Mouse (Mus musculus) frontal cortex, postnatal 36 days (tissue): ENCODE measurements around the gene Bckdha.

Experiments used
- DNase-seq, 2 experiments: peaks; one replicate each; pipeline ENCODE4 v3.0.0; 2022; ENCODE audit warnings: low spot score in 2 of 2

Gene Bckdha

DNA sequence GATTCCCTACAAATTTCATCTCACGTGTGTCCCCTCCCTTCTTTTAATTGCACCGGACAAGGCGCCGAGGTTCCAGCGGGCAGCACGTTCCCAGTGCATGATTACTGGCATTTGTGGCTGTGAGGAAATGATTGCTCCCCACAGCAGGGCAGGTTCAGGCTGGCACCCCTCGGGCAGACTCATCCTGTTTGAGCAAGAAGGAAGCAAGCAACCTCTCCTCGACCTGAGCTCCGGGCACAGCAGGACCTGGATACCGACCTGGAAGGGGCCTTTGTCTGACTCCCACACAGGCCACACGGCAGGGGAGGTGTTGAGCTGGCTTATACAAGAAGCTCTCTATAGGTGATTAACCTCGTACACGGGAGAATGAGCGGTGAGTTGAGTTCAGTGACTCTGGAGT lies 13.7 kb downstream of the Bckdha start:
- no peak for DNase-seq

DNA sequence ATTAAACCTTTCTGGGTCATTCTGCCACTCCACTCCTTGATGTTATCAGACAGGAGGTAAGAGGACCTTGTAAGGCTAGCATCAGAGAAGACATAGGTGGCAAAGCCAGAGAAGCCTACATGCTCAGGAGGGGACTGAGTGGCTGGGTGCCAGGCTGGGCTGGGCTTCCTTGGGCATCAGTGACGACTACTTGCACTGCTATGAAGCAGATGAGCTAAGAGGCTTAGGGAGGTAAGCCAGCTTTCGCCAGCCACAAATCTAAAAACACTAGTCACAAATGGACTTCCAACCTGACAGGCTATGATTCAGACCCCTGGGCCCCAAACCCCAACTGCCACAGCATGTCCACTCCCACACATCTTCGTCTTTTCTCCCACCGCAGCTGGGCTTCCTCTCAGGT lies 14.2 kb downstream of the Bckdha start:
- no peak for DNase-seq

DNA sequence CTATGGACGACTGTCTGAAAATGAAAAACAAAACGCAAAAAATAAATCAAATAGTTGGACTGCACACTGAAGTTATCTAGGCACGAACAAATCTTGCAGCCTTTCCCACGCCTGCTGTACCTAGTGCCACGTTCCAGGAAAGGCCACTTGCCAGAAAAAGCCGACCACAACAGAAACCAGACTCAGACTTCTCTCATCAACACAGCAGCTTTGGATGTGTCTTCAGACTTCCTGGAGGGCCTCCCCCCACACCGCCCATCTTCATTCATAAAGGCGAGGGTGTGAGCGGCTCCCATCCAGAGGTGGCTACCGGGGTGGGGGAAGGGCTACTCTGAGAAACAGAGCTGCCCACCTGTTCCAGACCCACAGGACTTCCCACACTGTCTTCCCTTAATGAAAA lies 14.6 kb downstream of the Bckdha start:
- DNase-seq, result no peak

DNA sequence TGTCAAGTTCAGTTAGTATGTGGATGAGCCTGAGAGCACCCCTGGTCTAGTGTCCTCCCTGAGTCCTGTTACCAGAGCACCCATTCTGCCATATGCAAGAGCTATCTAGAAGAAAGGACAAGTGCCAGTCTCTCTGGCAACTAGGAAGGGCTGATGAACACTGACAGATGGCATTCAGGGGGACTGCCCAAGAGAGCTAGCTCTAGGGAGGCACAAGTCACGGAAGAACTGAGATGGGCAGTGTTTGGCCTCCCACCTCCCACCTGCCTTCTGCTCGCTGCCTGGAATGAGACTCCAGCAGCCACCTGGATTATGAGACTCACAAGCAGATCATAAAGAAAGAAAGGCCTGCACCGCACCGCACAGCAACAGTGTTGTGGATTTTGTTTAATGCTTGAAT lies 19.0 kb downstream of the Bckdha start:
- peak in 1 of 2 experiments; percentile 65 for DNase-seq

DNA sequence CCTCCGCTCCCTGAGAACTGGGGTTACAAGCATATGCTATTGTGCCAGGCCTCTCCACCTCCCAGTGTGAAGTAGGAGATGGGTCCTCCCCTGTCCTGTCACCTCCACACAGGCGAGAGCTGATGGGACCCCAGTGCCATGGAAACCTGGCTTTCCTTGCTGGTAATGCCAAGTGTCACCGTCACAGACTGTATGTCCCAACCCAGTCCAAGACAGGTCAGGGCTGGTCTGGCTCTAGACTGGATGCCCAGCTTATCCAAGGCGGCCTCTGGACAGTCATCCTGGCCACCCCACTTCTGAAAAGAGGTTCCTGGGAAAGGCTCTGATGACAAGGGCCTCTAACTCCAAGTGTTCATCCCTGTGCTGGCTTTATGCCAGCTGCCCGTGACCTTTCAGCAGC lies 21.7 kb downstream of the Bckdha start:
- DNase-seq, result no peak

DNA sequence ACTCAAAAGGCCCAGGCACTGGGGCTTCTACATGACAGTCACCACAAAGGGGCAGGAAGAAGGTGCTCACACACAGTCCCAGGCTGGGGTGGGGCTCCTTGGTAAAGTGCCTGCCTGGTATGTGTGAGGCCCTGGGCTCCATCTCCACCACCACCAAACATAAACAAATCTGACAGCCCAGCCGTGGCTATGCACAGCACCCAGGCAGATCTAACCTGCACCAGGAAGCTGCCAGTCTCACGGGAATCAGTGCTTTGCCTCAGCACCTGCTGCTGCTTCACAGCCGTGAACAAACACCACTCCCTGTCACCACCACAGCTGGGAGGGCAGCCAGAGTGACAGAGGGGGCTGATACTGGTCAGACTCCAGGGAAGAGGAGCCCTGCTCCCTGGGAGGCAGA lies 22.4 kb downstream of the Bckdha start:
- DNase-seq, result no peak

DNA sequence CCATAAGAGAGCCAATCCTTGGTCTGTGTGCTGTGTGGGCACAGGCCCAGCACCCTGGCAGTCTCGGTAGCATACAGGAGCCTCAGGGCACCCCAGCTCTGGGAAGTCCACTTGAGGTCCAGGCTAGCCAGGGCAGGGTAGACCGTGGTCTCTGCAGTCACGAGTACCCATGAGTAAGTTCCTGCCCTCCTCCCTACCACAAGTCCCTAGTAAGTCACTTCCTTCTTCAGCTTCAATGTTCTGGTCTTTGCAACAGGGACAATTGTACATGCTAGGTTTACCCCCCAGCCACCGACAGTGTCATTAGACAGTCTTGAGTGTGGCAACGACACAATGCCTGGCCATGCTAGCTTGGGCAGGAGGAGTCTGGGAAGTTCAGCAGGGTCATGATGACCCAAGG lies 26.1 kb downstream of the Bckdha start:
- DNase-seq, result no peak

DNA sequence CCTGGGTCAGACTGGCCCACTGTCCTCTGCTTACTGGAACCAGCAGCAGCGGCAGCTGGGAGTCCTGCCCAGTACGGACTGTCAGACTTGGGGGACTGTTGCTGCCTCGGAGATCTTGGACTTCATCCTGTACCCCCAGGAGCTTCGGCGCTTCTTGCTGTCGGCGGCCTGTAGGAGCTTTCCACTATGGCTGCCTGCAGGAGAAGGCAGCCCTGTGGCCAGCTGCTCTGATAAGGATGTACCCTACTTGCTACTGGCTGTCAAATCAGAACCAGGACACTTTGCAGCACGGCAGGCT lies 30.5 kb downstream of the Bckdha start:
- no peak for DNase-seq

DNA sequence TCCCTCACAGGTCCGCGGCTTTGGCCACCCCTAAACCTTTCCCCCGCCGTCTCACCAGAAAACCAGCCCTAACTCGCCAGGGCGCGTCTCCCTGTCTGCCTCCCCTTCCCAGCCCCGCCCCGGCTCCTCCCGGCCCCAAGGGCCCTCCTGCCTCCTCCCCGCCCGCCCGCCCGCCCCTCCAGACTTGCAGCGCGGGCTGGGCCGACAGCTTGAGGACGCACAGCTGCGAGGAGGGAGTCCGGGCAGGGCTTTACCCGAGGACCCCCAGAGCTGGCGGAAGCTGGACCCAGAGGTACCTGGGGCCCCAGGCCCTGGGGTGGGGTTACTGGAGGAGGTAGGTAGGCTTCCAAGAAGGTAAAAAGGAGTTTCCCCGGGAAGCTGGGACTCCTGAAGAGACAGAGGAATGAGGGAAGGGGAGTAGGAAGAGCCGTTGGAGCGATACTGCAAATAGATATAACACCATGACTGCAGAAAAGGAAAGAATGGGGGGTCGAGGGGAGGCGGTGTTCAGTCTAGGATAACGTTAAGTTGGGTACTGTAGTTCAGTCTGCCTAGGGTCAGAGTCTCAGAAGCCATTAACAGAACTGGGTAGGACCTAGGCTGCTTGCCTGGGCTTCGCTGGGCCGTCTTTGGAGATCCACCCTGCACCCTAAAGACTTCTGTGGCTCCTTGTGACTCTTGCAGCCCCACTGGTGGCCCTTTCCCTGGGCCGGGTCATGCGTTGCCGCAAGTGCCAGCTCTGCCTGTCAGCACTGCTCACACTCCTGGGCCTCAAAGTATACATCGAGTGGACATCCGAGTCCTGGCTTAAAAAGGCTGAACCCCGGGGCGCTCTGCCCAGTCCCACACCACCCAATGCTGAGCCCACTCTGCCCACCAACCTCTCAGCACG lies 31.1 kb downstream of the Bckdha start:
- DNase-seq, result no peak

DNA sequence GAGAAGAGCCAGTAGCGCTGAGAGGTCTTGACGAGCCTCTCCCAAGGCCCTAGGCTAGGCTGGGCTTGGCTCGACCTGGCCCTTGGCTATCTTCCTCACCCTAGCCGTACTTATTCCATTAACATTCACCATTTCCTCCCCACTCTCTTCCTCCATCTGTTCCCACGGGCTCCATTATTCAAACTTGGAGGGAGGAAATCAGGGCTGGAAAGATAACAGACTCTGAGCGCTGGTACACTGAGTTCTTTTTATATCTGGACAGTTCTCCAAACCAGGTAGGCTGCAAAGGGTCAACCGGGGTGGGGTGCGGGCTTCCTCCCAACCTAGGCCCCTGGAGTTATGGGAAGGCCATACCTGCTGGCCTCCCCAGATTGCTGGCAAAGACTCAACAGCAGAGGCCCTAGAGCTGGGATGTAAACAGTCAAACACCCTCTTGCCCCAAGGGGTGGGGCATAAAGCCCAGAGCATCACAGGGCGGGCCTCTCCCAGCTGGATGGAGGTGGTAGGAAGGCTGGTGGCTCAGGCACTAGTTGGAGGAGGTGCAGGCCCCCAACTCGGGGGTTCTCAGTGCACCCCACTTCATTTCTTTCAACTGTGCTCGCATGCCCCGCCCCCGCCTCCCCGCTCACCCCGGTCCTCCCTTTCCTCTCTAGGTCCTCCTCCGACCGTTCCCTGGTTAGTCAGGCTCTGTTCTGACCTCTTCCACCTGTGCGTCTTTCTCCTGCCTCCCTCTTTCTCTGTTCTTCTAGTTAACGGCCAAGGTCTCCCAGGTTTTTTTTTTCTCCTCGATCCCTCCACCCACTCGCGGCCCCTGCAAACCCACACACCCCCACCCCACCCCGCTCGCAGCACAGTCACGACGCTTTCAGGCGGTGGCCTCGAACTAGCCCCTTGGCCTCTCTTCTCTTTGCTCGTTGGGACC lies 32.0 kb downstream of the Bckdha start, which contains the start of gene B3gnt8:
B3gnt8 (plus strand) TSS at position 146 of the 922 bp plus-strand sequence.
- DNase-seq, result no peak

DNA sequence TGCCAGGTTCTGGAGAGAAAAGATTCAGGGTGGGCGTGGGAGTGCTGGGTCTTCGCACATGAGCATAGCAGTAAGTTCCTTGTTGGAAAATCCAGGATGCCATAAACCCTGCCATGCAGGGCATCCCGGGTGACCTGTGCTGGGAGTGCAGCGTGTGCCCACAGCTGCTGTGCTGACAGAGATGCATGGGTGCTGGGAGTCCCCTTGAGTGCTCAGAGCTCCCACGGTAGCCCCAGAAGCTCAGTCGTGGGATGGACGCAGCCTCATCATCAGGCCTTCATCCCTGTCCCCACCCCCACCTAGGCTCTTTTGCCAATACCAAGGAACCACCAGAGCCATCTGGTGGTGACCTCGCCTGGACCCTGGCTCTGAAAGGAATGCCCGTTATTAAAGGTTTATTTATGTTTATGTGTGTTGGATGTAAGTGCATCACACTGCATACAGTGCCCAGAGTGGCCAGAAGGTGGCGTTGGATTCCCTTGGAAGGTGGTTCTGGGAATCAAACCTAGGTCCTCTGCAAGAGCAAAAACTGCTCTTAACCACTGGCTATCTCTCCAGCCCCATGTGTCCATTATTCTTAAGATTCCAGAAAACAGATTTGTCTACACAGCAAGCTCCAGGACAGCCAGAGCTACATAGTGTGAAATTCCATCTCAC lies 33.1 kb downstream of the Bckdha start:
- DNase-seq, result no peak

DNA sequence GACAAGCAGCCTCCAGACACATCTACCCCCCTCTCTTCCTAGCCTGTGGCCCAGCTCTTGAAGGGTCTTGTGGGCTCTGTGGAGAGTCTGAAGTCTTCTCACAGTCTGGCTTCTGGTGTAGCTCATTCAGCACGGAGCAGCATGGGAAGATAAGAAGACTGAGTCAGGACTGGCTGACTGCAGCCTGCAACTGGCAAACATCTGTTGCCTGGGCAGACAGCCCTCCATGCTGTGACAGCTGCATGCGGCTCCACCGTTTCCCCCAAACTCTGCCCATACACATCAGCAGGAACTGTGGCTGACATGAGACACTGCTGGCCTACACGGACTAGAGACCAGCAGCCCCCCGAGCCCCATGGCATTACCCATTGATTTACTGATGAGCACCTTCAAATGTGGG lies 33.9 kb downstream of the Bckdha start:
- no peak for DNase-seq

DNA sequence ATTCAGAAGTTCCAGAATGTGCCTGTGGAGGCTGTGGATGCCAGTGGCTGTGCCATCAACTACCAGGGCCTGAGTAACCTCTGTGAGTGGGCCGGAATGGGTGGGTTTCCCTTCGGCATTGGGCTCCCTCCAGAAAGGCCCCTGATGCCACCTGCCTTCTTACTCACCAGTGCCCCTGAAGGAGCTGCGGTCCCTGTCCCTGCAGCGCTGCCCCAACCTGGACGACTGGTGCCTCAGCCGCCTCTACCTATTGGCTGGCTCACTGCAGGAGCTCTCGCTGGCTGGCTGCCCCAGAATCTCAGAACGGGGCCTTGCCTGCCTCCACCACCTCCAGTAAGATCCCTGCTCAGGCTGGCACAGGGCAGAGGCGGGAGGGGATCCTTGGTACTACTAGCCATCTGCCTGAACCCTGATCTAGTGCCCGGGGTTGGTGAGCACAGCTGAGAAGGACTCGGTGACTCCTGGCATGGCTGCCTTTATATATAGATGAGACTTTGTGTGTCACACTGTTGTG lies 34.9 kb downstream of the Bckdha start:
- DNase-seq, result no peak

DNA sequence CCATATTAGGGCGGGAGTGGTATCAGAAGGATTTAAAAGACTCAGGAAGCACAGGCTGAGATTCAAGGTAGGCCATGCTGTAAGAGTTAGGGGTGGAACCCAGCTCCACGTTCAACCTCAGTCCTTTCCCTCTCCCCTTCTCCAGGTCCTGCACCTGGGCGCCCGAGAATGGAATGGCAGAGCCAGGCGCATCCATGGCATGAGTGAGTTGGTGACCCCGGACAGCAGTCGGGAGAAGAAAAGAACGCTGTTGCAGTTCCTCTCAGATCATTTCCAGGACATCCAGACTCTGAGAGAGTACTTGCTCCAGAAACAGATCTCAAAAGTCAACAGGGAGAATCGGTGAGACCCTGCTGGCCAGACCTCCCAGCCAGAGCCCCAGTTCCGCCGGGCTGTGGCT lies 38.0 kb downstream of the Bckdha start:
- no peak for DNase-seq

DNA sequence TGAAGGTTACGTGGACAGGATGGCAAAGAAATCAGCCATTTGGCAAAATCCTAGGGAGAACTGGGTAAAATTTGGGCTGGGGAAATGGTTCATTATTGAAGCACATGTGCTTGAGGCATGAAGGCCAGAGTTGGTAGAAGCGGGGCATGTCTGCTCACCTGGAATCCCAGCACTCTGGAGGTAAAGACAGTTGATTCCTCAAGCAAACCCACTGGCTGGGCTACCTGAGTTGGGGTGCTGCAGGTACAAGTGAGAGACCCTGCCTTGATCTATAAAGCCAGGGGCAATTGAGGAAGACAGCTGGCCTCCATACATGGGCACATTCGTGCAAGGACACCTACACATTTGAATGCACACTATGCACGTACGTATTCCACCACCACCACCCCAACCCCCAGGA lies 38.7 kb downstream of the Bckdha start:
- DNase-seq, result no peak

DNA sequence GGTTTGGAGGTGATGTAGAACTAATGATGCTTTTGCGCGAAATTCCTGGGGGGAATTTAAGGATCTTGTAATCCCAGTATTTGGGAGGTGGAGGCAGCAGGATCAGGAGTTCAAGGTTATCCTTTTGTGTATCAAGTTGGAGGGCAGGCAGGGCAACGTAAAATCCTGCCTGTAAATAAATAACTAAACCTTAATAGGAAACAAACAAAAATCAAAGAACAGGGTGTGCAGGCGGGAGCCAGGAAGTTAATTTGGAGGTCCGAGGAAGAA lies 39.1 kb downstream of the Bckdha start:
- no peak for DNase-seq

DNA sequence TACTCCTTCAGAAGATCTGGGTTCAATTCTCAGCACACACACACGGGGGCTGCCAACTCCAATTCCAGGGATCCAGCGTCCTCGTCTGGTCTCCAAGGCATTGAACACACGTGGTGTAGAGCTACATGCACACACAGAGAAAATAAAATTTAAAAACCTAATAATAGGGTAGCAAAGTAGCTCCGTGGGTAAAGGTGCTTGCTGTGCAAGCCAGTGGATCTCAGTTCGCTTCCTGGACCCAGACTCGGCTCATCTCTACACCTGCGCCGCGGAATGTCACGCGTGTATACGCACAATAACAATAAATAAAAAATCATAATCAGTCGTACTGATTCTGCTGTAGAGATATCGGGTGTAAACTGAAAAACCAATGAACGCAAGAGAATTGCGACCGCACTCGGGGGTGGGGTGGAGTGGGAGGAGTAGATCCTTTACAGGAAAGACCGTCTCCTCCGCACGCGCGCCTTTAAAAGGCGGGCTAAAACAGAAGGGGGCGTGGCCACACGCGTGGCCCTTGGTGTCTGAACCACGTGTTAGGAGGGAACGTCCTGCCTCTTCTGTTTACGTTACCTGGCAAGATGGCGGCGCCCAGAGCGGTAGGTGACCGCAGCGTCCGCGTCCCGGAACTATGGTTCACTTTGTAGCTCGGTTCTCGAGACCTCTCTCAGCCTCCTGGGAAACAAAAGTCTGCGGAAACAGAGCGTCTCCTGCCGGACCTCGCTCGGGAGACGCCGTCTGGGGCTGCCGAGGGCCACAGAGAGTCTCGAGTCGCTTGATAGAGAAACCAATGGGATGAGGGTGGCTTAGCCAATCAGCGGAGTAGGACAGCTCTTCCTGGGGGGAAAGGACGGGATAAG lies 39.7 kb downstream of the Bckdha start, which contains the start of gene Dmac2:
Dmac2 (plus strand) TSS at position 550 of the 857 bp plus-strand sequence.
- peak; percentile 88 to 94 for DNase-seq

DNA sequence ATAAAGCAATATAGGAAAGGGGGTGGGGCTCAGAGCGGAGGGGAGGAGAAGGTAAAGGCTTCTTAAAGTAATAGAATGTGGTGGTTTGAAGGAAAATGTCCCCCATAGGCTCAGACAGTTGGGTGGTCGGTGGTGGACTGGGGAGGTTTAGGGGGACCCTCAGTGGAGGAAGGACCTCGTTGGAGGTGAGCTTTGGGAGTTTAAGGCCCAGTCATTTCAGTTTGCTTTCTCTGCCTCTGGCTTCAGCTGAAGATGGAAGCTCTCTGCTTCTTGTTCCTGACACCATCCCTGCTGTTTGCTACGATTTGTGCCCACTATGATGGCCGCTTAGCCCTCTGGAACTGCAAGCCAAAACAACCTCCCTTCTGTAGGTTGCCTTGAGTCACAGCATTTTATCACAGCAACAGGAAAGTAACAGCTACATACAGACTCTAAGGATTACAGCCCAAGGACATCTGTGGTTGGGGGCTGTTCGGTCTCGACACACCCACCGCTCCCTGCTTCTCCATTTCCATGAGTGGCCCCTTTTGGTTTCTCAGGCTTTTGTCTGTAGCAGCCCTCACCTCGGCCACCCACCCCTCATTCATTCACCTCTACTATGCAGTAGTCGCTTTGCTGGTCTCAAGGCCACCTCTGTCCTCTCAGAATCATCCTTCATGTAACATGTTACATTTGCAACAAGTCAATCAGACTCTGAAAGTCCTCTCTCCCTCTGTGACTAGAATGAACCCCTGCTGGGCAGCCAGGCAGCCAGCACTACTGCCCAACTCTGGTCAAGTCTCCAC lies 41.2 kb downstream of the Bckdha start:
- no peak for DNase-seq

DNA sequence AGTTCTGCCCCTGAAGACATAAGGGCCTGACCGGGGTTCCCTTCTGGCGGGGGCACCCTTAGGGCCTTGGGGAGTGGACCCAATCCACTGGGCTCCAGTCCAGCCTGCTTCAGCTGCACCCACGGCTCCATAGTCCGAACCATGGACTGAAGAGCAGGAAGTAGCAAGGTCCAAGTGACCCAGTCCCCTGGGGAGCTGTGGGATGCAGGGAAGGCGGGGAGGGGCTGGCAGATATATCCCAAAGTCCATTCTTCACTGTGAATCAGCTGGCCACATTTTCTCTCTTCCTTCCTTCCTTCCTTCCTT lies 43.1 kb downstream of the Bckdha start, which contains the start of gene Erich4:
Erich4 (minus strand) TSS at position 187 of the 306 bp plus-strand sequence.
- DNase-seq, result no peak

DNA sequence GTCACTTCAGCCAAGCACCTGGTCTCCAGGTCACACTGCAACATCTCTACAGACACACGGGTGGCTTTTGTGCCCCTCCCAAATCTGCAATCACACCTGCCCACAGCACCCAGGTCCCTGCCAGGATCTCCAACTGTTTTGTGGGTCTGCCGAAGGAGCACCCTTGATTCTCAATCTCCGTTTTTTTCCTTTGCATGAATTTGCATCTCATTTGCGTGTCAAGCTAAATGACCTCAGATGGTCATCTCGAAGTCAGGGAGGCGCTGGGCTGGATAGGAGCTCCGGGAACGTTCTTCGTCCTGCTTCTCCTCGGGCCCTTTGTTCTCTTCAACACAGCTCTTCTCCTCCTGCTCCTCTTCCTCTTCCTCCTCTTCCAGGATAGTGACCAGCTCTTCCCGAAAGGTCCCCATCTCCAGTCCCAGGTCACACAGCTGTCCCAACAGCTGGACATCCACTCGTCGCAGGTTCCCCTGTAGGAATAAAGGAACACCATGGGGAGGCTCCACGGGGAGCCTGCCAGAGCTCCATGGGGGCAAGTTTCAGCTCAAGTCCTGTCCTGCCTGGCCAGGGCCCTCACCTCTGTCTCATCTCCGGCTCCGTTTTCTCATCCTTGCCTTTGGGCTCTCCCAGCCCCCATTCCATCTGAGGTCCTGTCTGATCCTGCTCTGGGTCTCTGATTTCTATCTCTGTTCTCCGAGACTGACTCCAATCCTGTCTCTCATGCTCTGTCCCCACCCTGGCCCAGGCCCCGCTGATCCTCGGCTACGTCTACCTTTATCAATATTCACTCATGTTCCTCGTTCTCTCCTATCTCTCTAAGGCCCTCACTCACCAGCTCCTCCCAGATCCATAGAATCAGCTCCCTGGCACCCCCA lies 43.7 kb downstream of the Bckdha start:
- no peak for DNase-seq
